Mouse (Mus musculus) embryo, embryonic 10 days (tissue): ENCODE measurements at regions not wholly inside any gene's neighbourhood (a gene's known extent, or its start where the extent isn't known, plus 50 kb on each side); places are given as distances from the start of the nearest gene placed in this dataset.
"Not testable (repeated sequence)": the region's sequence is repeated elsewhere in the genome, so short reads cannot be mapped to it uniquely, and the experiment has no call there.

Source experiments
- DNase-seq: peaks from one replicate; pipeline ENCODE4 v3.0.0-alpha.2; 2015; ENCODE audit warnings: low spot score

DNA sequence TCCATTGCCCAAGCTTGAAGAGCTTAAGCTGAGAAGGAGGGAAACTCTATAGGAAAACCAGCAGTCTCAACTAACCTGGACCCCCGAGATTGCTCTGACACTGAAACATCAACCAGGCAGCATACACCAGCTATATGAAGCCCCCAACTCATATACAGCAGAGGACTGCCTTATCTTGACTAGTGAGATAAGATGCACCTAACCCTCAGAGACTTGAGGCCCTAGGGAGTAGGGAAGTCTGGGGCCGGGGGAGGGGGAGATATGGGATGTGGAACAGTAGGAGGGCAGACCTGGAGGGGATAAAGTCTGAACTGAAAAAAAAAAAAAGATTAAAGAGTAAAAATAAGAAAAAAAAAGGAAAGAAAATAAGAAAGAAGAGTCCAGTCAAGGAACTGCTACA is 540.5 kb upstream of the Pkdcc start:
- DNase-seq = no peak

DNA sequence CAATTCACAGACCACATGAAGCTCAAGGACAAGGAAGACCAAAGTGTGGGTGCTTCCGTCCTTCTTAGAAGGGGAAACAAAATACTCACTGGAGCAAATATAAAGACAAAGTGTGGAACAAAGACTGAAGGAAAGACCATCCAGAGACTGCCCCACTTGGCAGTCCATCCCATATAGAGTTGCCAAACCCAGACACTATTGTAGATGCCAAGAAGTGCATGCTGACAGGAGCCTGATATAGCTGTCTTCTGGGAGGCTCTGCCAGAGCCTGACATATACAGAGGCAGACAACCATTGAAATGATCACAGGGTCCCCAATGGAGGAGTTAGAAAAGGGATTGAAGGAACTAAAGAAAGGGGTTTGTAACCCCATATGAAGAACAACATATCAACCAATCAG is 548.5 kb upstream of the Pkdcc start:
- not testable (repeated sequence) for DNase-seq

DNA sequence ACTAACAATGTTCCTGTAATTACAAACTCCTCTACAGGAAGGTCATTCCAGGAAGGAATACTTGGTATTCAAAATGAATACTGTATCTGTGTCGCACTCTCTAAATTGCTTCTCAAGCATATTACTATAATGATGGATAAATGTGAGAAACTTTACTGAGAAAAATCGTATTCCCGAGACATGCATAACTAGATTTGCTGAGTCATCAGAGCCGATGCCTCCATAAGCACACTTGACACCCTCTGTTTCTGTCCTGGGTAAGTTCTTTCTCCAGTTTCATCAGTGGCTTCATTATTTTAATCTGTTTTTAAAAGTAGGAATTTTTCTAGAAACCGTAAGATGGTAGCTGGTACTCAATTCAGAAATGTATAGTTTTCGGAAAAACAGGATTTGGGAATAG is 550.7 kb upstream of the Pkdcc start:
- DNase-seq = no peak

DNA sequence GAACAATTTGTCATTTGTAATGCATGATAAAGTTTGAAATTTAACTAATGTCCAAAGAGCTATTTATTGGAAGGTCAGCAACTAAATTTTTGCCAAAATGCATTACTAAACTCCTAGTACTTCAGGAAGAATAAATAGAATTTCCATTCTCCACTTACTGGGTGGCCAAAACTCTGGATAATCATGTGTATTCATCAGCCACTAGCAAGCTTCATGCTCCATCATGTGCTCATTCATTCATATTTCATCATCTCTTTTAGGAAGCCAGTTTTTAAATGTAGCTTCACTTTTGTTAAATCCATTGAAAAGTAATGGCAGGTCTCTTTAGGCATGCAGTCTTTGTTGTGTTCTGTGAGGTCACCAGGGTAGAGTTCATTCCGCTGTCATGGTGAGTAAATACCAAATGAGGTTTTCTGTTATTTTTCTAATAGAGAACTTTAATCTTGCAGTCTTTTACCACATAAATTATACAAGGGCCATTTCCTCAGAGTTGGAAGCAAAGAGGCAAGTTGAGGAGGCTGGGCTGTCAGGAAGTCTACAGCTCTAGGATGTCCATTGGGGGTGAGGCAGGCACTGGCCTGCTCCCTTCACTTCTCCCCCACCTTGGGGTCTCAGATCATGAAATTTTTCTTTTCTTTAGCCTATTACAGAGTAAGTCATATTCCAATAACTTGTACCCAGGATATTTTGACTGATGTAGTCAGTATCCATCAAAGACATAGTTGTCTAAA is 578.5 kb upstream of the Pkdcc start:
- DNase-seq = no peak

DNA sequence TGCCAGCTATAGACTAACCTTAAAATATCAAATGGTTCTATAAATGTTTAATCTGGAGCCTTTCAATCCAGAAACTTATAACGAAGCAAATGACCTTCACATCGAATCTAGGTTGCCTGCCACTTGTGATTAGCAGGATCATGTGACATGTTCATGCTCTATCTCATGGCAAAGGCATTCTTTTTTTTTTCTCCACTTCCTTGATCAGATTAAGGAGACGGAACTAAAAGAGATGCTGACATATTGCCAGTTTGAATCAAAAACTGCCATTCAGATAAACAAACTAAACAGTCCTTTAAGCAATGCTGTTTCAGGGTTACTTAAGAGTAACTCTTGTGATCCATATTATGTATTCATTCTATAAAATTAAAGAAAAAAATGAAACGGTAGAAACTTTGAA is 579.2 kb upstream of the Pkdcc start:
- DNase-seq = no peak

DNA sequence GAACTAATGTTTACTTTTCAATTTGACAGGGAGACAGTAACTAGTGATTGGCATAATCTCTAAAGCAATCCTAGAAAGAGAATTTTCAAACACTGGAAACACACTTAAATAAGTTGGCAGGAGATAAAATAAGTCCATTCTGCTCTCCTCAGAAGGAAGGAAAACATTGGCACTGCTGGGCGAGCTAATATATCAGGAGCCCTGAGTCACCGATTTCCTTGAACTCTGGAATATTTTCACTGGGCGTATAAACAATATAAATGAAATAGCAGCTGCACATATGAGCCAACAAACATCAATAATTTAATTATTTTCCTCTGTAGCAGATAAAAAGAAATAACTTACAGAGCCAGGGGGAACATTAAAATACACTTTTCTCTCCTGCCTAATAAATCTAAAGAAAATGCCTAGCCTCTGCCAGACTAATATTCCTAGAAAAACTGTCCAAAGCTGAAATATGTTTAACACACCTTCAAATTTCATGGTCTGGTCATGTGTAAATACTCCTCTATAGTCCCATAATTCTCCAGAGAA is 608.4 kb upstream of the Pkdcc start:
- DNase-seq = no peak

DNA sequence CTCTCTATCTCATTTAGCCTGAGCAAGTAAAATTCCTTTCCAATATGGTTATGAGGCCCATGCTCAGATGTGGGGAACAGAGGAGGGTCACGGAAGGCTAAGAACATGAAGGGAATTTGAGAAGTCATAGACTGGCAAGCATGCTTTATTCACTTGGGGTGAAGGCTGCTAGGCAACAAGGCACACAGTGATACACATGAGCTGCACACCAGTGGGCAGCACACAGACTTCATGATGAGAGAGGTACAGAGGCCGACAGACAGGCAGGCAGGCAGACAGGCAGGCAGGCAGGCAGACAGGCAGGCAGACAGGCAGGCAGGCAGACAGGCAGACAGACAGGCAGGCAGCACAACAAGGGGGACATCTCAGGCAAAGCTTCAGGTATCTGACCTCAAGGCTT is 631.3 kb upstream of the Pkdcc start:
- DNase-seq = peak; percentile 5

DNA sequence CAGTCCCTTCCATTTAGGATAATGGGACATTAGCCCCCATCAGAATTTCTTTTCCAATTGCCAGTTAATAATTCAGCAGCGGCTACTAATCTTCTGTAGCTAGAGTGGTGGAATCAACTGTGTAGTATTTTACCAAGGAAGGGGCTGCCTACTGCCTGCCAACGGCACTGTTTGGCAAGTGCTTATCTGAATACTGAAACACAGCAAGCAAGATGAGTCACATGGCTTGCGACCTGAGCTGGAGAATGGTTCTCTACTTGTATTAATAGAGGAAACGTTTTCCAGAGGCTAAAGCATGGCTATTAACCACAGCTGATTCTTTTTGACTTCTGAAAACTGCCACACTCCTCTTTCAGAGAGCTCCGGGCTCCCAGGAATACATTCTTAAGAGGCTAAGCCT is 681.6 kb upstream of the Pkdcc start:
- DNase-seq = no peak

DNA sequence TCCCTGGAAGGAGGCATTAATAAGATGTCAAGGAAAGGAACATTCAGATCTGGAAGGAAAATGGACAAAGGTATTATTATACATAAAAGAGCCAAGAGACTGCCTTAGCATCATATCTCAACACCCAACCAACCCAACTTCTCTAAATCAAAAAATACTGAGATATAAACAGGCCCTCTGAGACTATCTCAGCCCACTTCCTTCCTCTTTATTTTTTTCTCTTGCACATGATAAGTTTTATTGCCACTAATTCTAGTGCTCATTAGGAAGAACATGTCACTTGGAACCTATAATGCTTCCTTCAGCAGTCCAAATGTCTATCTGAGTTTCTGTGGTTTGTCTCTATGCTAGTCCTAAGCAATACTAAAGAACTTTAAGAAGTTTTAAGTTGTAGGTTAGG is 697.0 kb upstream of the Pkdcc start:
- no peak for DNase-seq

DNA sequence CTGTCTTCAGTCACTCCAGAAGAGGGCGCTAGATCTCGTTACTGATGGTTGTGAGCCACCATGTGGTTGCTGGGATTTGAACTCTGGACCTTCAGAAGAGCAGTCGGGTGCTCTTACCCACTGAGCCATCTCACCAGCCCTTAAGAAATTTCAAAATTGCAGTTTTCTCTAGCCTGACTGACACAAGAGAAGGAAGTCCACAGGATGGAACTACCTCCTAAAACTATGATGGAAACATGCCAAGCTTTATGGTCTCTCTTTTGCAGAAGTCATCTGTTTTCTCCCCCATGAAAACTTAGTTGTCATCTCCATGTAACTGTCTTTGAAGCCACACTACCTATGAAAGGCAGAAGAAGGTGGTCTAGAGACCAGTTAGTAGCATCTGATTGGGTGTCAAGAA is 698.2 kb upstream of the Pkdcc start:
- no peak for DNase-seq

DNA sequence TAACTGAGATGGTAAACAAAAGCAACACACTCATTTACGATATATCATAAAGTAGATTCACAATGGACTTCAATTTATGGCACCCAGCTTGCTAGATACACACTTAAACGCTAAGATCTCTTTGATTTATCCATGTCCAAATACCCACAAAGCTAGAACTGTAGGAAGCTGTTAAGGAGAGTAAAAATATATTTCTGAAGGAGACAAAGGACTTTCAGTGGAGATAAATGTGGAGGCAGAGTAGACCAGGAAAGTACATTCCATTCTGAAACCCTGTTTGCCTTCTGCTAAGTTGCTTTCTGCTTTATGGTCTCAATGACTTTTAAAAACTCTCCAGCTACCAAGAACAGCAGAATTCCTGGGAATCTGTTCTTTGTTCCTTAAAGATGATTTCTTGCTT is 701.3 kb upstream of the Pkdcc start:
- no peak for DNase-seq

DNA sequence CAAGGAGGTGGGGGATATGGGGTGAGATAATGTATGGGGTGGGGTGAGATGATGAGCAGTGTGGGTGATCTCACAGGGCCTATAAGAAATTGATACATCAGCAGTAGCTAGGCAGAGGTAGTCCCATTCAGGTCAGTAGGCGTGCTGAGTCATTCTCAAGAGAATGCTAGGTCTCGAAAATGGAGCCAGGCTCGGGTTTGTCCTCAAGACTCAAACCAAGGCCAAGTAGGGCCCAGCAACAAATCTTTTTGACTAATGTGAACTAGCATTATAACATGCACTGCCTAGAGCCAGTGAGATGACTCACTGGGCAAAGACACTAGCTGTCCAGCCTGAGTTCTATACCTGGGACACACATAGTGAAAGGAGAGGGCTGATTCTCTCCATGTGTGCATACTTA is 710.8 kb upstream of the Pkdcc start:
- DNase-seq = no peak

DNA sequence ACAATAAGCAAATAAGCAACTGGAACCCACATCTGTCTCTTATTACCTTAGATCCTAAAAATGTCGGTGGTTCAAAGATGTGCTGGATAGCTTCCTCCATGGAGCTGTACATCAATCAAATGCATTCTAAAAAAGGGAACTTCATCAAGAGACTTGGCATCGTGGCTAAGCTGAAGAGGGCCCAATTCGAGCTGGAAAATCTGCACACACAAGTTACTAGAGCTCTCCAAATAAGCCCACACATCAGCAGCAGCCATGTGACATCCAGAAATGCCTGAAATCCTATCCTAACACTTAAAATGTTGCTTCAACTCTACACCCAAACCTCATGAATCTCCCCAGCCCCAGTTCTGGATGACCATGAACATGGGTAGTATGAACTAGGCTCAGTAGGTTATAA is 729.5 kb upstream of the Pkdcc start:
- DNase-seq = no peak

DNA sequence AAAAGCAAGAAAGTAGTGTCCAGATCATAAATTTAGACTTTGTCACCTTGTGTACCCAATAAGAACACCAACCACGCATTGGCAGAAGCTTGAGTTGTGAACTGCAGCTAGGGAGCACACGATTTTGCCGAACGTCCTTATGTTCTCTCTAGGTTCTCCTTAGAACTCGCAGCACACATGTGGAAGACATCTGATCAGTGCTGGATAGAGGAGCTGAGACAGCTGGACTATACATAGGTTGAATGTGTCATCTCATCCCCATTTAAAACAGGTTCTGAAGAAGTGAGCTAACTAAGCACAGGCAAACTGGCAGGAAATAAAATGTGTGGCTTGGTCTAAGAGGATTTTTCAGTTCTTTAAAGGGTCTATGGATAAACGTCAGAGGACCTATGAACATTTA is 730.5 kb upstream of the Pkdcc start:
- DNase-seq = no peak

DNA sequence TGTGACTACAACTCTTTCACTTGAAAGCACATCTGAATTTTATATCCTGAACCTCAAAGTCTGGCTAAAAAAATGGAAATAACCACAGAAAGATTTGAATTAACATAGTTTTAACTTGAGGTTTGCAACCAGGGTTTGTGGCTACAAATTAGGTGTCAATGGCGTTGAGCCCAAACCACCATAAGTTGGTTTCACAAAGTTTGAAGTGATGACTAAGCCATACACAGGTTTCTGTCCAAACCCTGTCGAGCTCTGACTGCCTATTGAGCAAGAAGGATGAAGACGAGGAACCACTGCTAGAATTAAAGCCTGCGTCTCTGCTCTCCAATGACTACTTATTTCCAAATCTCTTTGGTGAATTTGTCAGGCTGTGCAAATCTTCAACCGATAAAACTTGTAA is 719.8 kb upstream of the Slc8a1 start:
- no peak for DNase-seq

DNA sequence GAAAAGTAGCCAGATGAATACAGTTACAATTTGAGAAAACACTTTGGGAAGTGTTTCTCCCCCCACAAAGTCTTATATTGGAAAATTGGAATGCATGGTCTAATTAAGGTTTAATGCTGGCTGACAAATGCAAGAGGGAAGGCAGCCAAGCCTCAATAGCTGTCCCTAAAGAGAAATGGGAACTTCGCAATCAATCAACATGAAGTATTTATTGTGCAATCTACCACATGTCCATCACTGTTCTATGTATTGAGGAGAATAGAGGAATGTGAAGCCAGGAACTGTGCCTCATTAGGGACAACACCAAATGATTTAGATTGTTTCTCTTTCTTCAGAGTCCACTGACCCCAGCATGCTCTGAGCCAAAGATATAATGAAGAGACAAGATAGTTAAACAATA is 715.7 kb upstream of the Slc8a1 start:
- peak; percentile 37 for DNase-seq

DNA sequence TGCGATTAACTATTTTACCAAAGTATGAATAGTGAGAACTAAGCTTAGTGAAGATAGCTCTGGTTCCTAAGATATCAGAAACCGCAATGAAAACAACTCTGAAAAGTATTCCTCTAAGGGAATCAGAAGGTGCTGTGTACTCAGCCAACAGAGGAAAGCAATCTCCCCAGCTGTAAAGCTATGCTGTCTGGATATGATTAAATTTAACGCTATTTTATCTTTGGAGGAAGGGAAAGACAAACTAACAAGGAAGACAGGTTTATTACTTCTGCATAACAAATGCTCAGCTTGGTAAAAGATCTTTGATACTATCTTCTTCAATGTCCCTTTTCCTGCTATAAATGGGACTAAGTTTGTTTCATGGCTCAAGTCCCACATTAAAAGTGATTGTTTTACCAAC is 700.9 kb upstream of the Slc8a1 start:
- DNase-seq = no peak

DNA sequence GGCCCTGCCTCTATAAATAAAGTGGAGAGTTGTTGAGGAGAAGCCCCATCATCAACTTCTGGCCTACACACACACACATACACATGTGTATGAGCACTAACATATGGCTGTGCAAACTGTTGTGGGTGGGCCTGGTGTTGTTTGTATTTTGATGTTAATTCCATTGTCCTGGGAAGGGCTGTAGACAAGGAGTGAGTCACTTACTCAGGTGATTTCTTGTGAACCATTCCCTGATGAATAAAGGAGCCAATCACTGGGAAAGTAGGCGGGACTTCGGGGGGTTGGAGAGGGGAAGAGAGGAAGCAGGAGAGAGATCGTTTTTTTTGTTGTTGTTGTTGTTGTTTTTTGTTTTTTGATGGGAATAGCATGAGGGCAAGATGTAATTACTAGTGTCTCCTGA is 699.0 kb upstream of the Slc8a1 start:
- DNase-seq = no peak

DNA sequence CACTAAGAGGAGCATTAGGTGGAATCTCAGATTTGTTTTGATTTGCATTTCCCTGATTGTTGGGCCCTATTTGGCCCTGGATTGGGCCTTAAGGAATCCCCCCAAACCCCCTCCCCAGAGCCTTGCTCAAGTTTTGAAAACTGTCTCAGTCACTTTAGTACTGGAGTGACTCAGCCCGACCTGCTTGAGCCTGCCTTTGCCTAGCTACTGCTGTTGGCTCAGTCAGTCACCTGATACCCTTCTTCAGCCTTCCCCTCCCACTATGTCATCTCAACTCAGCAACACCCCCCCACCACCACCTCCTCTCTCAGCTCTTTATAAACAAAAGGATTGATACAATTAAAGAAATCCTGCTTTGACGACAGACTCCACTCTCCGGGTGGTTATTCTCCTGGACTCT is 694.5 kb upstream of the Slc8a1 start:
- DNase-seq = no peak

DNA sequence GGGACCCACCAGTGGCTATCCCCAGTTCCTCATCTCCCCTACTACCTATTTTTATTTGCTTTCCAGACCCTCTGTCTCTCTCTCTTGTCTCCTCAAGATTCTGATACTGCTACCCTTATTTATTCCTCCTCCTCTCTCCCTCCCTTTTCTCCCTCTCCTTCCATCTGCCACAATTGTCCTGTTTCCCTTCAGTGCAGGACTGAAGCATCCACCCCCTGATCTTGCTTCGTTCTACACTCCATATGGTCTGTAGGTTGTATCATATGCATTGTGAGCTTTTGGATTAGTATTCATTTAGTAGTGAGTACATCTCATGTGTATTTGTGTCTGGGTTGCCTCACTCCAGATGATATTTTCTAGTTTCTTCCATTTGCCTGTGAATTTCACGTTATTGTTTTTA is 670.1 kb upstream of the Slc8a1 start:
- no peak for DNase-seq

DNA sequence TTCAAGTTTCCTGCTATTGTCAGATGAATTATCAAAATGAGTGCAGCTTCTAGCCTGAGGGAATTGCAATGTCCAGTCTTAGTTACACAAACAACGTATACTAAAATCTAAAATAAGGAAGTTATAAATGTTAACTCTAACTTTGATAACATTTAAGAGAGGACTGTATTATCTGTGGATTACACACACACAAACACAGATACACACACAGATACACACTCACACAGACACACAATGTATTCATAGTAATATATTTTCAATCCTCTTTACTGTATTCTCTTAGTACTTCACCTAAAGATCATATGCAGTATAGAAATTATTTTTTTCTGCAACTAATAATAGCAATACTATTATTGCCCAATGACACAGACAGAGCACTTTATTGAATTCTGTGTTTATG is 661.2 kb upstream of the Slc8a1 start:
- DNase-seq = no peak

DNA sequence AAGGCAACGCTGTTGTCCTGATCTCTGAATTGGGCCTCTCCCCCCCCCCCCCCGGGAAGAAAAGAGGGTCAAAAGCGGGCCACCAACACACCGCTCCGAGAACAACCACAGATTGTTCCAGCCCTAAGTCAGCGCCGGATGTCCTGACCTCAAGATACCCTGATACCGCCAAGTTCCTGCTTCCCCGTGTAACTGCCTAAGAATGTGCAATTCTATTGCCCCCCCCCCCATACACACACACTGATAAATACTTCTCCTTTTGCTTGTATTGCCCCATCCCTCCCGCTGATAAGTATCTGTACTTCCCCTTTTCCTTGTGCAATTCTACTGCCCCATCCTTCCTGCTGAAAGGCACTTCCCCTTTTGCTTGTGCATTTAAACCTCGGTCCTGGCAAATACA is 641.2 kb upstream of the Slc8a1 start:
- not testable (repeated sequence) for DNase-seq

DNA sequence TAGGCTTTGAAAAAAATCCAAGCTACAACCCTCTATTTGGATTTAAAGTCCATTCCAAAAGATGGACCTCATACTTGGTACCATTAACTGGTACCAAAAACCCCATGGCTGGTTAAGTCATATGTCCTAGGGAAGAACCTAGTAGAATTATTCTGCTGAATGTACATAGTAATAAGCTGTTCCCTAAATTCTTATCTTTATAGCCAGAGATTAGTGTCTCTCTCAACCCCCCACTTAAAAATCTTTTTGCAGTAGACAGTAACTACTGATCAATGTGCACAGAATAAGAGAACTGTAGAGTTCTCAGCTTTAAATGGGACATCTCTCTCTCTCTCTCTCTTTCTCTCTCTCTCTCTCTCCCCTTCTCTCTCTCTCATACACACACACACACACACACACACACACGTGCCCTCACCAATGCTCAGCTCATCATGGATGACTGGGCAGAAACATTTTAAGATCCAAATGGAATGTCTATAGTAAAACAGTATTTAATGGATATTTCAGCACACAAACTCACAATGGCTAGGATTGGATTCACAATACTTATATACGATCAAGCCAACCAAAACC is 640.2 kb upstream of the Slc8a1 start:
- no peak for DNase-seq

DNA sequence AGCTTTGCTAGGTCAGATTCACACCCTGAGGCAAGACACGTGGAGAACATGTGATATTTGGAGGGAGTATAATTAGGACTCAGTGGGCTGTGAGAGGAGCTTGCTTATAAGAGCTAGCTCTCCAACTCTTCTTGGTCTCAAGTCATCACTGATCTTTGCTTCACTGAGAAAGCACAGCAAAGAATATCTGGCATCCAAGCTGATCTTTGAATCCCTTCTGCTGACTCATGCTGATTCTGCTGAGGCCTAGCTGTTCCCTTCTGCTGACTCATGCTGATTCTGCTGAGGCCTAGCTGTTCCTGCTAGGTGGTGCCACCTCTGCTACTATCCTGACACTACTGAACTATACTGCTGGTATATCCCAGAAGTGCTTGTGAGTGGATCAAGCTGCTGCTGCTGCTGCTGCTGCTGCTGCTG is 639.0 kb upstream of the Slc8a1 start:
- DNase-seq = peak; percentile 10
